Mouse (Mus musculus) bone marrow macrophage, adult 2 months (primary cell): ENCODE measurements around the gene Drc3. TPM values are rescaled to one million over a fixed set of nuclear protein-coding genes. Genes with fewer than 3 reads are reported as not detected.

Experiments
- H3K27ac ChIP-seq: 2 replicates; pipeline ENCODE4 v1.5.1; 2012; ENCODE audit warnings: low read depth, low read length; ENCODE audit not compliant: insufficient read depth
- H3K4me1 ChIP-seq: 2 replicates; pipeline ENCODE4 v1.6.1; 2012; ENCODE audit warnings: low read length; ENCODE audit not compliant: control insufficient read depth, insufficient read depth
- H3K4me3 ChIP-seq: 2 replicates; pipeline ENCODE4 v1.5.1; 2012; ENCODE audit warnings: mild to moderate bottlenecking, low read length, moderate library complexity; ENCODE audit not compliant: insufficient read depth
- CTCF ChIP-seq: IDR thresholded peaks from 2 replicates; pipeline ENCODE4 v1.5.1; 2012; ENCODE audit warnings: low read depth, mild to moderate bottlenecking, low read length, moderate library complexity
- POLR2A ChIP-seq: IDR thresholded peaks from 2 replicates; pipeline ENCODE4 v1.6.1; 2012; ENCODE audit warnings: mild to moderate bottlenecking, low read depth, low read length, borderline replicate concordance
- polyA plus RNA-seq: library from polyadenylated mRNA; stranded (reverse); fragments of >200 nt; gene quantifications from 2 replicates; pipeline ENCODE4 v1.2.4, GENCODE M21; 2012; ENCODE audit not compliant: missing spikeins, insufficient read depth, insufficient read length

Drc3 gene
- polyA plus RNA-seq = 0.72 TPM in 1 of 2 replicates, not detected in the other

GRCm38 (mm10) chr11:60352559-60353411 is at the start of gene Drc3, which contains the start of gene Tom1l2:
Gene Drc3 (plus strand): TSS chr11:60353329.
Gene Tom1l2 (minus strand): TSS chr11:60352905.
- peak within 1 kb of the TSS; percentile 29 for H3K27ac ChIP-seq
- peaks cover 25% of the 10 kb centered on the region for H3K4me1 ChIP-seq
- TF ChIP-seq CTCF (no peak), POLR2A (no peak)
- peak within 1 kb of the TSS; percentile 85 for H3K4me3 ChIP-seq

- no peak overlapping the region for H3K4me3 ChIP-seq
- TF ChIP-seq CTCF (no peak), POLR2A (no peak)
- H3K4me1 ChIP-seq = peaks cover 48% of the 10 kb centered on the region
Measured at GRCm38 (mm10) chr11:60303497-60303896, 49.6 kb upstream of the Drc3 start.

GRCm38 (mm10) chr11:60305611-60306010 is 47.5 kb upstream of the Drc3 start:
- Histone ChIP-seq H3K4me1 (peaks cover 42% of the 10 kb centered on the region), H3K4me3 (peak overlapping the region; percentile 27), H3K27ac (peak overlapping the region; percentile 45)
- TF ChIP-seq POLR2A (no peak), CTCF (no peak)

More at GRCm38 (mm10) chr11:60303497-60303896, 49.6 kb upstream of the Drc3 start:
- H3K27ac ChIP-seq = no peak overlapping the region

GRCm38 (mm10) chr11:60306834-60307233 is 46.3 kb upstream of the Drc3 start:
- TF ChIP-seq CTCF (no peak), POLR2A (no peak)
- H3K4me1 ChIP-seq = peaks cover 32% of the 10 kb centered on the region
- no peak overlapping the region for H3K27ac ChIP-seq

GRCm38 (mm10) chr11:60307375-60307825 is 45.7 kb upstream of the Drc3 start:
- no peak overlapping the region for H3K27ac ChIP-seq
- no peak overlapping the region for H3K4me3 ChIP-seq
- peaks cover 26% of the 10 kb centered on the region for H3K4me1 ChIP-seq
- peak; percentile 36; the same call in 1 of the 2 replicates for TF ChIP-seq CTCF
- TF ChIP-seq POLR2A = no peak

More at GRCm38 (mm10) chr11:60306834-60307233, 46.3 kb upstream of the Drc3 start:
- H3K4me3 ChIP-seq = no peak overlapping the region

GRCm38 (mm10) chr11:60308061-60308460 is 45.1 kb upstream of the Drc3 start:
- Histone ChIP-seq H3K27ac (no peak overlapping the region), H3K4me3 (no peak overlapping the region), H3K4me1 (peaks cover 23% of the 10 kb centered on the region)
- TF ChIP-seq CTCF (no peak), POLR2A (no peak)

- Histone ChIP-seq H3K4me1 (peaks cover 23% of the 10 kb centered on the region), H3K27ac (no peak overlapping the region), H3K4me3 (no peak overlapping the region)
- TF ChIP-seq POLR2A (no peak), CTCF (no peak)
Measured at GRCm38 (mm10) chr11:60308506-60309116, 44.5 kb upstream of the Drc3 start.

GRCm38 (mm10) chr11:60309875-60310274 is 43.3 kb upstream of the Drc3 start:
- Histone ChIP-seq H3K27ac (no peak overlapping the region), H3K4me3 (no peak overlapping the region), H3K4me1 (peaks cover 23% of the 10 kb centered on the region)
- TF ChIP-seq CTCF = no peak
- TF ChIP-seq POLR2A = no peak

GRCm38 (mm10) chr11:60311025-60311854 is 41.9 kb upstream of the Drc3 start:
- Histone ChIP-seq H3K4me3 (no peak overlapping the region), H3K4me1 (peaks cover 13% of the 10 kb centered on the region), H3K27ac (no peak overlapping the region)
- TF ChIP-seq CTCF = no peak
- no peak for TF ChIP-seq POLR2A
